Mouse (Mus musculus): ENCODE measurements around the gene Syngr3.
"Not testable (repeated sequence)": the region's sequence is repeated elsewhere in the genome, so short reads cannot be mapped to it uniquely, and the experiment has no call there.

The Syngr3 gene

DNA sequence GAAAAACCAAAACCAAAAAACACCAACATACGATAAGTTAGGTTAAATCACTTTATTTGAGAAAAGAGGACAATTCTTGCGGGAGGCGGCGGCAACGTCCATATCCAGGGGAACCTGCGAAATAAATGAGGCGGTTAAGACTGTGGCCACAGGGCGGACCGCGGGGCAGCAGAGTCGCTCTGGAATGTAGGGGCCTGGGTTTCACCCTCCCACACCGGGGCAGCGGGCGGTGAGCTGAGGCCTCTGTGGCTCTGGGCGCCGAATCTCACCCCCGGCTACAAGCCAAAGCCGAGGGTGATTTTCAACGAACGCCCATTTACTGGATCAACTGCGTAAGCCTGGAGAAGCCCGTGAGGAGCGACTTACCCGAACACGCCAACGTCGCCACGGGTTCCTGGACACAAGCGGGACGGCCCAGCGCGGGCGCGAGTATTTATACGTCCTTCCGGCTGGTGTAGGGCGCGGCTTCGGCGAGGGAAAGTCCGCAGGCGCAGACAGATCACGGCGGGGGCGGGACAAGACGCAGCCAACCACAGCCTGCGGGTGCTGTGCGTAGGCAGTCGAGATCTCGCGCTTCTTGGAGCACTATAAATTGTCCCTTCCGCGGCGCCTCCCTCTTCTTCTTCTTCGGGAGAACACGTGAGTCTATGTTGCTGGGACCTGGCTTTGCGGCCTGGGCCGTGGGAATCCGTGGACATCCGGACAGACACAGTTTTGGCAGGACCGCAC lies 29.9 kb upstream of the Syngr3 start:
- peak; percentile 98 for DNase-seq (ENCODE audit: low spot score in 2 of 2)

DNA sequence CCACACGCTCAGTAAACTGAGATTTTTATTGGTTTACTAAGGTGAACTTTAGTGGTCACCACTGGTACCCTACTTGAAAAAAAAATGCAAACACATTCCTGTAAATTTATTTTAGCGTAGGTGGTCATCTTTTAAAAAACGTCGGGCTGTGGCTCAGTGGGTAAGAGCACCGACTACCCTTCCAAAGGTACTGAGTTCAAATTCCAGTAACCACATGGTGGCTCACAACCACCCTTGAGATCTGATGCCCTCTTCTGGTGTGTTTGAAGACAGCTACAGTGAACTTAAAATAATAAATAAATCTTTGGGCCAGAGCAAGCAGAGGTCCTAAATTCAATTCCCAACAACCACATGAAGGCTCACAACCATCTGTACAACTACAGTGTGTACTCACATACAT lies 29.2 kb upstream of the Syngr3 start:
- DNase-seq (ENCODE audit: low spot score in 2 of 2) = not testable (repeated sequence)

GRCm38 (mm10) chr17:24717943-24718342 lies 28.2 kb upstream of the Syngr3 start, which contains the start of the genes Rnf151 and Rps2:
Gene Rnf151, minus strand, starts transcription at chr17:24718063.
Gene Rps2, plus strand, starts transcription at chr17:24718116.
- no peak for DNase-seq (ENCODE audit: low spot score in 2 of 2)

DNA sequence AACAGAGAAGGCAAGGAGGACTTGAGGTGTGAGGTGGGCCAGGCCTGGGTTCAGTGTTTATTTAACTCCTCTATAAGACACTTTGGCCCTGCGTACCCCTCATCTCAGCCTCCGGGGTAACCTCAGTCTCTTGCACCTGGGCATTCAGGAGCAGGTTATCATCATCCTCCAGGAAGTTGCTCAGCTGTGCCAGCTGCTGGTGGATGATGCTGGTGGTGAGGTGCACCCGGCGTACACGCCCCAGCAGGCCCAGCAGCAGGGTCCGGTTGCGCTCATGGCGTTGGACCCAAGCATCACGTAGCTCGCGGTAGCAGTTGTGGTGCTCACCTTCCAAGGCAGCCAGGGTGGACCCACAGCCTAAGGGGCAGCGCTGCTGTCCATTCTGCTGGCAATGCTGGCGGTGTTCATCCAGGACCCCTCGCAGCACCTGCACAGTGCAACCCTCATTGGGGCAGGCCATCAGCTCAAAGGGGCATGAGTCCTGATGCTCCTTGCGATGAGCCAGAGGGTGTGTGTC lies 26.5 kb upstream of the Syngr3 start:
- no peak for DNase-seq (ENCODE audit: low spot score in 2 of 2)

DNA sequence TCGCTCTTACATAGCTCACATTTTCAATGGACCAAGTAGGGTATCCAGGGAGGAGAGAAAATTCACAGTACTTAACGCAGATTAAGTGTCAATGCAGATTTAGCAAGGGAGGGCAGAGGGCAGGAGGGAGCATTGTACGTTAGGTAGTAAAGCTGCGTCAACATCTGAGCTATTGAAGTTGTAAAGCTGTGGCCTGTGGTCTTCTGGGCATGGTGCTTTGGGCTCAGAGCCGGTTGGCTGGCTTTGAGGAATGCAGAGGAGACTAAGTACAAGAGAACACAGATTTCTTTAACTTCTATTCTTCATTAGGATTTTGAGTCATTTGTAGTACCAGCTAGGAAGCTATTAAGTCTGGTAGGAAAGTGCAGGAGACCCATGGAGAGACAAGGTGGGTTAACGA lies 25.8 kb upstream of the Syngr3 start:
- DNase-seq (ENCODE audit: low spot score in 2 of 2) = no peak

GRCm38 (mm10) chr17:24708646-24709045 lies 18.9 kb upstream of the Syngr3 start:
- DNase-seq (ENCODE audit: low spot score in 2 of 2) = no peak

DNA sequence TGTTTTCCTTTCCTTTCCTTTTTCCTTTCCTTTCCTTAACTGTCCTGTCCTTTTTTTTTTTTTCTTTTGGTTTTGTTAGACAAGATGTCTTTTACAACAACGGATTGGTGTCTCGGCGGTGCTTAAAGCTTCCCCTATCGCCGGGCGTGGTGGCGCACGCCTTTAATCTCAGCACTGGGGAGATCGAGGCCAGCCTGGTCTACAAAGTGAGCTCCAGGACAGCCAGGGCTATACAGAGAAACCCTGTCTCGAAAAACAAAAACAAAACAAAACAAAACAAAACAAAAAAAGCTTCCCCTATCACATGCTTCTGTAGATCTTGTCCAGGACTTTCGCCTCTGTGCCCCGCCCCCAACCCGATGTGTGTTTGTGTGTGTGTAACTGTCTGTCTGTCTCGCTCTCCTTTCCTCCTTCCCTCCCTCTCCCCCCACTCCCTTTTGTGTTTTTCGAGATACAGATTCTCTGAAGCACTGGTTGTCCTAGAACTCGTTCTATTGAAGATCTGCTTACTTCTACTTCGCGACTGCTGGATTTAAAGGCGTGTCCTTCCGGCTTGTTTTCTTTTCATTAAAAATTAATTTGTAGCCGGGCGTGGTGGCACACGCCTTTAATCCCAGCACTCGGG lies 18.2 kb upstream of the Syngr3 start:
- no peak for DNase-seq (ENCODE audit: low spot score in 2 of 2)

GRCm38 (mm10) chr17:24706982-24707800 lies 17.4 kb upstream of the Syngr3 start, which contains the start of gene Tbl3:
Gene Tbl3, minus strand, starts transcription at chr17:24707660.
- DNase-seq (ENCODE audit: low spot score in 2 of 2) = peak; percentile 86 to 88

DNA sequence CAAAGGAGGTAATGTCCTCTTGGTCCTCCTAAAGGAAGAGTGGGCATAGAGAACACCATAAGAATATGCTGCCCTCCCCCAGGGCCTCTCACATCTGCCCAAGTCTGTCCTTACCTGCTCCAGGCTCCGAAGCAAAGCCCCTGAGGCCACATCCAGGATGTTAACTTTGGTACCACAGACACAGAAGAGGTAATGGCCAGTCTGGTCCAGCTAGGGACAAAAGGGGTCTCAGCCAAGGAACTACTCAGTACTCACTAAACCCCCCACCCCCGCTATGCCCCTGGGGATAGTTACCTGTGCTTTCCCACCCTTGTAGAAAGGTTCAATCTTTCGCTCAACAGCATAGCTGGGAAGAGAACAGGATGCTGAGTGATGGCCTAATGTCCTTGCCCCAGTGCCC lies 16.1 kb upstream of the Syngr3 start:
- no peak for DNase-seq (ENCODE audit: low spot score in 2 of 2)

DNA sequence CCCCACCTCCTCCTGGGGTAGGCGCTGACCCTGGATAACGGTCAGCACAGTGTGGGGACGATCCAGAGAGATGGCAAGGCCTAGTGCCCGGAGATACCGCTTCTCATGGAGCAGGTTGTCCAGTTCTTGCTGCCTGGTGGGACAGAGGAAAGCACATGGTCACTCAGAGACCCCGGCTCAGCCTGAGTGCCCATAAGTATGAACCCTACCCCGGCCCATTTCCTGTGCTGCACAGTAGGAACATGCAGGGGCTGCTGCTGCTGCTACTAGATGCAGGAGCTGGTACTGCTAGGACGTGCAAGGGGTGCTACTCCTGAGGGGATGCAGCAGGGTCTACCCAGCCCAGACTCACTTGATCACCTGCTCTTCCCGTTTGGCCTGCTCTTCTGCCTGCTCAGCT lies 11.5 kb upstream of the Syngr3 start:
- no peak for DNase-seq (ENCODE audit: low spot score in 2 of 2)

DNA sequence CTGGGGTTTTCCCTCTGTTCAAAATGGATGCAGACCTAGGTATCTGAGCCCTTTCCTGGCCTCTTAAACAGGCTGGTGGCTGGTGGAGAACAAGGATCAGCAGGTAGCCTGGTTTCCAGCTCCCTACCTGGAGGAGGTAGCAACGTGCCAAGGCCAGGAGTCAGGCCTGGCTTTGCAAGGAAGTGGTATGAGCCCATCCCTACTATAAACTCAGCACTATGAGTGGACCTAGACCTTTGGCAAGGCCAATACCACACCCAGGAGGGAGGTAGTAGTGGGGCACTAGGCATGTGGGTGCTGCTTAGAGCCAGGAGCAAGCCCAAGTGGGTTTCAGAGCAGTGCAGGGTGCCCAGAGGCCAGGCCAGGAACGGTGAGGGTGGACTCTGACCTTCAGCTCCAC lies 9.7 kb upstream of the Syngr3 start:
- DNase-seq (ENCODE audit: low spot score in 2 of 2) = no peak

GRCm38 (mm10) chr17:24698715-24699114 lies 9.0 kb upstream of the Syngr3 start:
- no peak for DNase-seq (ENCODE audit: low spot score in 2 of 2)

DNA sequence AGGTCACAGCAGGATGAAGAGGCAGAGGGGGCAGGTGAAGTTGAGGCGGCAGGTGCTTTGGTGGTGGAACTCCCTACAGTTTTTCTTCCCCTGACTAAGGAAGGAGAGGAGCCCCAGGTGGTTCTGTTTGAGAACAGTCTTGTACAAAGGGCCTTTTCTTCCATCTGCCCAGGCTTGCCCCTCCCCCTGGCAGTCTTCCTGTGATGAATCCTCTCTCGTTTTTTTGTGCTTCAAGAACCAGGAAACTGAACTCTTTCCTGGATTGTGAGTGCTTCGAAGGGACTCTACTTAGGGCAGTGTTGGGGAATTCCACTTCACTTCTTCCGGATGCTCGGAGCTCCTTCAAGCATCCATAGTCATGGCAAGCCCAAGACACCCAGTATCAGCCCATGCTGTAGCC lies 8.2 kb upstream of the Syngr3 start:
- no peak for DNase-seq (ENCODE audit: low spot score in 2 of 2)

DNA sequence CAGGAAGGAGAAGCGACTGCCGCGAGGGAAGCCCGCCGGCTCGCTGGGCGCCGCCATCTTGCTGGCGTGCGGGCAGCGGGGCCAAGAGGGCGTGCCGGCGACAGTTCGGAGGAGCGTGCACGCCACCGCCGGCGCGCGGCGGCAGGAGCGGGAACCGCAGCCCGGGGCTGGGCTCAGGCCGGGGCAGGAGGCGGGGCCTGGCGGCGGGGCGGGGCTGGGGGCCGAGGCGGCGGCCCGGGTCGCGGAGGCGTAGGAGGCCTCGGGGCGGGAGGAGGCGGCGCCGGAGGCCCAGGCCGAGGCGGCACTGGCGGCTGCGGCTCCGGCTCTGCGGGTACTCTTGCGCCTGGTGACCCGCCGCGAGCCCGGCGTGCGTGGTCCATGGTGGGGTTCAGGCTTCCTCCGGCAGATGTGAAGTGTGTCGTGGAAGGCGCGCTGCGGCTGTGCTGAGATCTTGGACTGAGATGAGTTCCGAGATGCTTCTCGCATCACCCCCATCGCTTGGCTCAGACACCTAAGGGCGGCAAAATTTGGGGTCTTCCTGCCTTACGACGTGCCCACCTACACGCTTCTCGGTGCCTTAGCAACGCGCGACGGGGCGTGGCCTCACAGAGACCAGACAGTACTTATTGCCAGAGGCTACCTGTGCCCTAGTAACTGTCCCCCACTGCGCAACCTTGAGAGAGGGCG lies 6.4 kb upstream of the Syngr3 start, which contains the start of the genes Gfer and Noxo1:
Gfer (minus strand) TSS at position 146 of the 687 bp plus-strand sequence.
Noxo1 (plus strand) TSS at position 224 of the 687 bp plus-strand sequence.
- DNase-seq (ENCODE audit: low spot score in 2 of 2) = peak; percentile 83 to 86

GRCm38 (mm10) chr17:24695326-24696010 lies 5.7 kb upstream of the Syngr3 start:
- no peak for DNase-seq (ENCODE audit: low spot score in 2 of 2)

DNA sequence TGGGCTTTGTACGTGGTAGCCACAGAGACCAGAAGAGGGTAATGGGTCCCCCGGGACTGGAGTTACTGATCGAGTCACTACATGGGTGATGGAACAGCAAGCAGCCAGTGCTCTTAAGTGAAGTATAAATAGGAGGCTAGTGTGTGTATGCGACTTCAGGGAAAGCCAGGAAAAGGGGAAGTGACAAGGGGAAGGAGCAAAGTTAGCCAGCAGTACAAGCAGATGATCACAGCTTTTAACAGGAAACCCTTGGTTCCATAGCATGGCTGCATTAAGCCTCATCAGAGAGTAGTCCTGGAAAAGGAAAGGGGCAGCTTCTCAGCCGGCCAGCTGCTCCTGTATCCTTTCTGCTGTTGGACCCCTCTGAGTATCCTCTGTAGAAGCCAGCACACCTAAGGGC lies 2.6 kb upstream of the Syngr3 start:
- no peak for DNase-seq (ENCODE audit: low spot score in 2 of 2)

DNA sequence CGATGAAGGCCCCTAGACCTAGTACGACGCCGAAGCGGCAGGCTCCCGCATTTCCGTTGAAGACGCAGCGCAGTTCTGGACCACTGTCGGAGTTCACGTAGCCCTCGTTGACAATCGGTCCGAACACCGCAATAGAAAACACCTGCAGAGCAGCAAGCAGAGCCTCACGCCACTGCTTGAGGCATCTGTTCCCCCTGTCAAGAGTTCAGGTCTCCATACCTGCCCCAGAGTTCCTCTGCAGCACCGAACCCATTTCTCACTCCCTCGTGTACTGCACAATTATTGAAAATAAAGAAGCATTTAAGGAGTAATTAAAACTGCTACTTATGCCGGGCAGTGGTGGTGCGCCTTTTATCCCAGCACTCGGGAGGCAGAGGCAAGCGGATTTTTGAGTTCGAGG lies 2.2 kb downstream of the Syngr3 start:
- no peak for DNase-seq (ENCODE audit: low spot score in 2 of 2)

DNA sequence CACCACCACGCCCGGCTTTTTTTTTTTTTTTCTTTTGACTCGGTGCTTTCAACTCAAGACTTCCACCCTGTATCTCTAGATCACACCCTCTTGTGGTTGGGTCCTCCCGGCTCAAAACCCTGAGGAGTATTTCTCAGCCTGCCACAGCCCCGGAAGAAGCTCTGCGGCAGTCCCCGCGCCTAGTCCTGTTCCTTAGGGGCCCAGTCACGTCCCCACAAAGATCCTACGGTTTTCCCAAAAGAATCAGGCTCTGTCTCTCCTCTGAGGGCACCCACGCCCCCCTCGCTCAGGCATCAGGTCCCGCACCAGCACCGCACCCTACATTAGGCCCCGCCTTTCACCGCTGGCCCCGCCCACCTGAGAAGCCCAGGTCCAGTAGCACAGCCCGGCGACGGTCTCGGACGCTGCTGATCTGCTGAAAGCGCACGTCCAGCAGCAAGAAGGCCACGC lies 2.6 kb downstream of the Syngr3 start:
- peak; percentile 48 to 59 for DNase-seq (ENCODE audit: low spot score in 2 of 2)

GRCm38 (mm10) chr17:24686514-24686913 lies 3.2 kb downstream of the Syngr3 start:
- DNase-seq (ENCODE audit: low spot score in 2 of 2) = peak; percentile 58 to 62

DNA sequence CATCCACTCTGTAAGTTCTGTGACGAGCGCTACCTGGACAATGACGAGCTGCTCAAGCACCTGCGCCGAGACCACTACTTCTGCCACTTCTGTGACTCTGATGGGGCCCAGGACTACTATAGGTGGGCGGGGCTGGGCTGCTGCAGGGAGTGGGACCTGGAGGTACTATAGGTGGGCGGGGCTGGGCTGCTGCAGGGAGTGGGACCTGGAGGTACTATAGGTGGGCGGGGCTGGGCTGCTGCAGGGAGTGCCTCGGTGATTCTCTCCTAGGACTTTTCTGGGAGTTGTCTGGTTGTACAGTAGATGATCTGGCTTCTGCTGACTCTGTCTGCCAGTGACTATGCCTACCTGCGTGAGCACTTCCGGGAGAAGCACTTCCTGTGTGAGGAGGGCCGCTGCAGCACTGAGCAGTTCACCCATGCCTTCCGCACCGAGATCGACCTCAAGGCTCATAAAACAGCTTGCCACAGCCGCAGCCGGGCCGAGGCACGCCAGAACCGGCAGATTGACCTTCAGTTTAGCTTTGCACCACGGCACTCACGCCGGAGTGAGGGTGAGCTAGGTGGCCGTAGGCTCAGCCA lies 12.2 kb downstream of the Syngr3 start:
- DNase-seq (ENCODE audit: low spot score in 2 of 2) = no peak

Measured in spleen, postnatal 36 days (tissue).